Mouse (Mus musculus): ENCODE results near the gene Gm49366. TPM values are rescaled to one million over a fixed set of nuclear protein-coding genes. Genes with fewer than 3 reads are reported as not detected.
"Not testable (repeated sequence)": the region's sequence is repeated elsewhere in the genome, so short reads cannot be mapped to it uniquely, and the experiment has no call there.

Gm49366 gene
- total RNA-seq, 2 experiments from 2014 or later: not detected

GRCm38 (mm10) chr12:84030659-84031332, 7.9 kb upstream of the Gm49366 start:
- peak; percentile 70 for DNase-seq
- intact Hi-C loops (cut with DNase I): no loop called here

GRCm38 (mm10) chr12:84032854-84033253, 5.9 kb upstream of the Gm49366 start:
- intact Hi-C loops (cut with DNase I): no loop called here
- no peak for DNase-seq

DNA sequence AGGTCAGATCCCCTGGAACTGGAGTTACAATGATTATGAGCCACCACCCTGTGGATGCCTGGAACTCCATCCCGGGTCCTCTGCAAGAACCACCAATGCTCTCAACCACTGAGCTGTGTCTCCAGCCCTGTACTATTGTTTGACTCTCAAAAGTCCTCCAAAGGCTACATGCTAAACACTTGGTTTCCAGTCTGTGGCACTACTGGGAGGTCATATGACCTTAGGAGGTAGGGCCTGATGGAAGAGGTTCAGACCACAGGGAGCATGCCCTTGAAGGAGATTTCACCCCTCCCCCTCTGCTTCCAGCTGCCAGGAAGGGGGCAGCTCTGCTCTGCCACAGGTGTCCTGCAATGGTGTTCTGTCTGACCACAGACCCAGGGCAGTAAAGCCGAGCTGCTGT, 5.4 kb upstream of the Gm49366 start:
- intact Hi-C loops (cut with DNase I); DNase-seq: not testable (repeated sequence)

DNA sequence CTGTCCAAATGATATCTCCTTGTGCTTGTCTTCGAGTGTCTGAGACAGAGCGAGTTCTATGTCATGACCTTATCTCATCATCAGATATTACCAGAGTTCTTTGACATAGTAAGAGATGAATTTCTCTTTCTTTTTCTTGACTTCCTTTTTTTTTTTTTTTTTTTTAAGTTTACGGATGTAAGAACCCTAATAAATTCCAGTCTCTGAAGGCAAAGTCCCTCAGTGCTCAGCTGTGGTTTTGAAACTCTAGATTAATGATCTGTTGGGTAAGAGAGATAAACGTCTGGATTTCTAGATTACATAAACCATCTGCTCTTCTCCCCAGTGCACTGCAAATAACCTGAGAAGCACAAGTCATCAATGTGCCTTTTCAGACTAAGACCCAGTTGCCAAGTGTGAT, 4.6 kb upstream of the Gm49366 start:
- no peak for DNase-seq
- intact Hi-C loops (cut with DNase I): no loop called here

DNA sequence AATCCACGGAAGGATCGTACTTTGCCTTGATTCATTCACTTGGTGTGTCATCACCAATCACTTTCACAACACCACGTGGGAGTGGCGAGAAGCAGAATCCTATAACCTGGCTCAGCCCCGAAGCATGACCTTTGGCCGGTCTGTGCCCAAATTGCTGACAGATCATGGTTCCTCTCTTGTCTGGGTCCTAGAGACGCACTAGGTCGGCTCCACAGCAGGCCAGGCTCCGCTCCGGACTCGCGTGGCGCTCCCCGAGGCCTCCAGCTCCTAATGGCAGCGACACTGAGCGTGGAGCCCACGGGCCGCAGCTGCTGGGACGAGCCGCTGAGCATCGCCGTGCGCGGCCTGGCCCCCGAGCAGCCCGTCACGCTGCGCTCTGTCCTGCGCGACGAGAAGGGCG, 494 bp upstream of the Gm49366 start, which contains the start of gene Acot4:
Gene Acot4 (plus strand): TSS at position 139 of the 400 bp plus-strand sequence.
- DNase-seq; intact Hi-C loops (cut with DNase I): not testable (repeated sequence)

DNA sequence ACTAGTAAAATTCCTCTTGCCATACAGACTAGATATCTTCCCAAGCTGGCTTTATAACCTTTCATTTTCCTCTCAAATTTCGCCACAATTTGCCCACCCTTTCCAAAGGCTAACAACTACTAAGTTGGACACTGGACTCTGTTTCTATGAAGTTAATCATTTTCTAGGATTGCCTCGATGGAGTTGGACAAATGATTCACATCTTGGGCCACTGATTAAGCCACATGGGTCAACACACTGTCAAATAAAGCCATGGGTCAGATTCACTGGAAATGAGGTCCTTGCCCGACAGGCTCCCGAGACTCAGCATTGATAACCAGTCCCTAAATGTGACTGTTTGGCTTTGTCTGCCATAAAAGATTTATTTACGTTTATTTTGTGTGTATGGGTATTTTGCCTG, 3.5 kb downstream of the Gm49366 start:
- DNase-seq: no peak
- intact Hi-C loops (cut with DNase I): no loop called here

GRCm38 (mm10) chr12:84044045-84044444, 5.3 kb downstream of the Gm49366 start:
- intact Hi-C loops (cut with DNase I): no loop called here
- DNase-seq: no peak

DNA sequence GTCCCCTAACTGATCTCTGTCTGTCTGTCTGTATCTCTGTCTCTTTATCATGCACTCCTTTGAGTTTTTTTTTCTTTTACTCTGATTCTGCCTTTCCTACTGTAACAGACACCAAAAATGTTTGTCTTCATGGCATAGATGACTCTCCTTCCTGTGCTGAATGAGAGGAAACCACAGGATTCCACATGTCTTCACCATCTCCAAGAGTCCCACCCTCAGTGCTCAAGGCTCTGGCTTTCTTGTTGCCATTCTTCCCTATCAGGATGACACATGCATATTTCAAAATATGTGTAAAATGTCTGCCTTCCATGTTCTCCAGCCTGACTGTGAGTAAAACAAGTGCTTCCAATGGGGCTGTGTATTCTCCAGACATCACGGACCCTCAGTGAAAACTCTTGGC, 8.2 kb downstream of the Gm49366 start:
- intact Hi-C loops (cut with DNase I): no loop called here
- DNase-seq: no peak

- intact Hi-C loops (cut with DNase I); DNase-seq: not testable (repeated sequence)
Measured at GRCm38 (mm10) chr12:84050744-84051143, 12.0 kb downstream of the Gm49366 start.

GRCm38 (mm10) chr12:84051937-84052474, 13.3 kb downstream of the Gm49366 start, which contains the start of gene Acot3:
Acot3 (plus strand) TSS chr12:84052144.
- intact Hi-C loops (cut with DNase I): no loop called here
- DNase-seq: no peak

- no peak for DNase-seq
- intact Hi-C loops (cut with DNase I): no loop called here
Measured at GRCm38 (mm10) chr12:84052609-84053008, 13.9 kb downstream of the Gm49366 start.

GRCm38 (mm10) chr12:84053173-84053572, 14.4 kb downstream of the Gm49366 start:
- no peak for DNase-seq

DNA sequence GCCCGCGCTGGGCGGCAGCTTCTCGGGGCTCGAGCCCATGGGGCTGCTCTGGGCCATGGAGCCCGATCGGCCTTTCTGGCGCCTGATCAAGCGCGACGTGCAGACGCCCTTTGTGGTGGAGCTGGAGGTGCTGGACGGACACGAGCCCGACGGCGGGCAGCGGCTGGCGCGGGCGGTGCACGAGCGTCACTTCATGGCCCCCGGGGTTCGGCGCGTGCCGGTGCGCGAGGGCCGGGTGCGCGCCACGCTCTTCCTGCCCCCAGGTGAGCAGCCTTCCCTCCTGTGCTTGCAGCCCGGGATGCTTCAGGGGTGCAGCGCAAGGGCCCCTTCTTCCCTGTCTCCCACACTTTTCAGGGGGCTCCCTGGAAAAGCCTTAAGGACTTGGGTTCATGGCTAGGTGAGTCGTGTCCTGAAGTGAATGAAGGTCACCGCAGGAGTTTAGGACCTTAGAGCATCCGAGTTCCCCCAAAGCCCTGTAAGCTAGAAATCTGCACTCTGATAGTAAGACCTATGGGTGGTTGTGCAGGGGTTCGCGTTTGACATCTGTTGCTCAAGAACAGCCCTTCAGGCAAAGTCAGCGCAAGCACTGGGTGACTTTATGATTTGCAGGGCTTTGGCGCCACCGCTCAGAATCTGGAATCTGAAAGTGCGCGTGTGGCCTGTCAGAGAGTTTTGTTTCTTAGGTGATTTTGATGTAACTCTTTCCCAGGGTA, 15.1 kb downstream of the Gm49366 start:
- DNase-seq: peak; percentile 13
- intact Hi-C loops (cut with DNase I): no loop called here

More at GRCm38 (mm10) chr12:84053173-84053572, 14.4 kb downstream of the Gm49366 start:
- intact Hi-C loops (cut with DNase I): no loop called here

- intact Hi-C loops (cut with DNase I): no loop called here
- DNase-seq: no peak
Measured at GRCm38 (mm10) chr12:84060946-84061345, 22.2 kb downstream of the Gm49366 start.

DNA sequence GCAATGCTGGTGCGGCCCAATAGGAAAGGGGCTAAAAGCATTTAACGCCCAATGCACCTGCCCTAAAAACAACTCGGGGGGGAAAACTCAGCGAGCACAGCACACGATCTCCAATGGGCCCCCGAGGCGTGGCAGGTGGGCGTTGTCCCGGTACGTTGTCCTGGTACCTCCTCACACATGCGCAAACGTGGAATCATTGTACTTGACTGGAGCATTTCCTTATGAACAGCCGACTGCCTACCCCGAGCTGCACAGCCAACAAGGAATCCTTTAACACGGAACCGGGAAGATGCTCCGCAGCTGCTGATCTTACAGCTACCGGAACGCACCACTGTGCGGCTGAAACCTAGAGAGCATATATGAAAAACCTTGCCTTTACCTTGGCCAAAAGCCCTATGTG, 23.6 kb downstream of the Gm49366 start:
- DNase-seq: no peak
- intact Hi-C loops (cut with DNase I): no loop called here

GRCm38 (mm10) chr12:84063228-84063627, 24.5 kb downstream of the Gm49366 start:
- intact Hi-C loops (cut with DNase I): no loop called here
- DNase-seq: no peak

- DNase-seq: no peak
- intact Hi-C loops (cut with DNase I): no loop called here
Measured at GRCm38 (mm10) chr12:84063833-84064232, 25.1 kb downstream of the Gm49366 start.

GRCm38 (mm10) chr12:84064621-84065020, 25.9 kb downstream of the Gm49366 start:
- intact Hi-C loops (cut with DNase I): no loop called here
- DNase-seq: no peak

GRCm38 (mm10) chr12:84067752-84068151, 29.0 kb downstream of the Gm49366 start:
- intact Hi-C loops (cut with DNase I): no loop called here
- no peak for DNase-seq

DNA sequence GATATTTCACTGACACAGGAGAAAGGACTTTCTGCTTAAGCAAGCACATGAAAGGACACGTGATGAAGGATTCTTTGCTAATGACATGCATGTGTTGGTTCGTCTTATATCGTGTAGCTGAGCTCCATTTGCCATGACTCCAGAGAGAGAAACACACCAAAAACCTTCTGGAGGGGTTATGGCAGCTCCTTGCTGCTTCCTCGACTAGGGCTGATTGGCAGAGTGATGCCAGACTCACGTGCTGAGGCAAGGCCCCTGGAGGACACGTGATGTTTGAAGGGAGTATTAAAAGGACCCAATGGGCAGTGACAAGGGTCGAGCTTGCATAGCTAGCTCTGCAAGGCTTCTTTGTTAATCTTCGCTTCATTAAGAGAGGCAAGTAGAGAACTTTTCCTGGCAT, 29.6 kb downstream of the Gm49366 start:
- DNase-seq: no peak

DNA sequence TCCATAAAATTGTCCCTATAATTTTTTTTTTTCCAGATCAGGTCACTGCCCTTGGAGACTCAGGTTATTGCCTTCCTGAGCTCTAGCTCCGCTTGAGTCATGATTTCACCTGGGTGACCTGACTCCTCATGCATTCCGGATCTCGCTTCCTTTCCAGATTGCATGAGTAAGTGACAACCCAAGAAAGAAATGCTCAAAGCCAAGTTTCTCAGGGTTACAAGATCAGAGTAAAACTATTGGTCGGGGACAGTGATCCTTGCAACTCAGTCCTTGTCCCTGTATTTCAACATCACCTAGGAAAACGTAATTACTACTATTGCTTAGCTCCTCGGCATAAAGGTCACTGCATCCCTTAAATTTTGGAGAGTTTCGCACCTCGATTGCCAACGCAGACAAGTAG, 30.3 kb downstream of the Gm49366 start, which contains the start of gene Acot5:
Gene Acot5 (plus strand): TSS at position 340 of the 400 bp plus-strand sequence.
- intact Hi-C loops (cut with DNase I): no loop called here
- DNase-seq: no peak

More for the DNA sequence above, 29.6 kb downstream of the Gm49366 start:
- intact Hi-C loops (cut with DNase I): no loop called here

DNA sequence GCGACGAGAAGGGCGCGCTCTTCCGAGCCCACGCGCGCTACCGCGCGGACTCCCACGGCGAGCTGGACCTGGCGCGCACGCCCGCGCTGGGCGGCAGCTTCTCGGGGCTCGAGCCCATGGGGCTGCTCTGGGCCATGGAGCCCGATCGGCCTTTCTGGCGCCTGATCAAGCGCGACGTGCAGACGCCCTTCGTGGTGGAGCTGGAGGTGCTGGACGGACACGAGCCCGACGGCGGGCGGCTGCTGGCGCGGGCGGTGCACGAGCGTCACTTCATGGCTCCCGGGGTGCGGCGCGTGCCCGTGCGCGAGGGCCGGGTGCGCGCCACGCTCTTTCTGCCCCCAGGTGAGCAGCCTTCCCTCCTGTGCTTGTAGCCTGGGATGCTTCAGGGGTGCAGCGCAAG, 30.8 kb downstream of the Gm49366 start:
- DNase-seq: peak; percentile 23
- intact Hi-C loops (cut with DNase I): not testable (repeated sequence)

Measured in left cerebral cortex, postnatal 4 days (tissue).